Mouse (Mus musculus) liver, embryonic 12.5 days (tissue): Measurements from ENCODE around the gene 2310046K23Rik. TPM values are rescaled to one million over a fixed set of nuclear protein-coding genes. Genes with fewer than 3 reads are reported as not detected.

Experiments
- ATAC-seq: fragments of 200-750 bp; cut with Nextera tagmentation; 2 replicates; pipeline ENCODE4 v1.8.0; 2017; ENCODE audit warnings: moderate number of reproducible peaks, mild to moderate bottlenecking, moderate library complexity
- H3K27ac ChIP-seq: fragments of 300-500 bp; sonication (generic); 2 replicates; pipeline ENCODE4 v1.5.1; 2016; ENCODE audit warnings: mild to moderate bottlenecking
- H3K27me3 ChIP-seq: fragments of 300-500 bp; sonication (generic); replicated peaks from 2 replicates; pipeline ENCODE4 v1.6.1; 2016; ENCODE audit warnings: mild to moderate bottlenecking, moderate library complexity
- H3K36me3 ChIP-seq: fragments of 300-500 bp; sonication (generic); 2 replicates; pipeline ENCODE4 v1.6.1; 2016; ENCODE audit warnings: mild to moderate bottlenecking, moderate library complexity
- H3K4me1 ChIP-seq: fragments of 300-500 bp; sonication (generic); 2 replicates; pipeline ENCODE4 v1.6.1; 2016
- H3K4me2 ChIP-seq: fragments of 300-500 bp; sonication (generic); 2 replicates; pipeline ENCODE4 v1.6.1; 2016; ENCODE audit warnings: mild to moderate bottlenecking, moderate library complexity
- H3K4me3 ChIP-seq: fragments of 300-500 bp; sonication (generic); 2 replicates; pipeline ENCODE4 v1.5.1; 2016; ENCODE audit warnings: mild to moderate bottlenecking, moderate library complexity
- H3K9ac ChIP-seq: fragments of 300-500 bp; sonication (generic); 2 replicates; pipeline ENCODE4 v1.6.1; 2016; ENCODE audit warnings: mild to moderate bottlenecking, moderate library complexity
- H3K9me3 ChIP-seq: fragments of 300-500 bp; sonication (generic); replicated peaks from 2 replicates; pipeline ENCODE4 v1.6.1; 2016; ENCODE audit warnings: mild to moderate bottlenecking, moderate library complexity
- WGBS: fragments of 180-500 bp; shearing (Covaris S2); methylation state at CpG from one replicate; pipeline ENCODE4 v1.1.7; 2016; ENCODE audit not compliant: insufficient replicate concordance; 5-methylcytosine and 5-hydroxymethylcytosine counted together
- polyA plus RNA-seq: library from polyadenylated mRNA; unstranded; fragments of >200 nt; fragmentation: Nextera tagmentation; extraction: Ambion mirVana; gene quantifications from 2 replicates; pipeline ENCODE4 v1.2.1, GENCODE M21; 2016

2310046K23Rik gene
- polyA plus RNA-seq = not detected in 2 replicates

DNA sequence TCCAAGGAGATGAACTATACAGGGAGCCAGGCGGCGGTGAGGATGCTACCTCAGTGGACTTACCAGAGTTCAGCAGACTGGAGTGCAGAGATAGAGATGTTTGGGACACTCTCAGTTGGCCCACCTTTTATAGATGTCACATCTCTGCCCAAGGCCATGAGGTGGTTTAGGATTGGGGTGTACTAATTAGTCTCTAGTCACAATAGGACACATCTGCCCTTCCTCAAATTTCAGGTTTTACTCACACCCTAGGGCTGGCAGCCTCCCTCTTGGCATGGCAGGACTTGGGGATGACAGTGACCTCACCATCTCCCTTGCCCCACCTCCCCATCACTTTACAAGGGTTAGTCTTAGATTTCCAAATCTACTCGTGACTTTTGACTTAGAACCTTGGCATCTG, at the start of gene 2310046K23Rik:
2310046K23Rik (minus strand) TSS at position 101 of the 400 bp plus-strand sequence.
- Histone ChIP-seq H3K4me2 (no peak within 1 kb of the TSS), H3K36me3 (no peaks in the 10 kb centered on the region), H3K27ac (no peak within 1 kb of the TSS), H3K27me3 (no peaks in the 10 kb centered on the region), H3K4me1 (no peaks in the 10 kb centered on the region), H3K9me3 (no peaks in the 10 kb centered on the region), H3K4me3 (no peak within 1 kb of the TSS), H3K9ac (no peak within 1 kb of the TSS)
- ATAC-seq = no peak
- 68% methylated on average over 3 of the region's 3 CpGs for whole genome bisulfite sequencing

DNA sequence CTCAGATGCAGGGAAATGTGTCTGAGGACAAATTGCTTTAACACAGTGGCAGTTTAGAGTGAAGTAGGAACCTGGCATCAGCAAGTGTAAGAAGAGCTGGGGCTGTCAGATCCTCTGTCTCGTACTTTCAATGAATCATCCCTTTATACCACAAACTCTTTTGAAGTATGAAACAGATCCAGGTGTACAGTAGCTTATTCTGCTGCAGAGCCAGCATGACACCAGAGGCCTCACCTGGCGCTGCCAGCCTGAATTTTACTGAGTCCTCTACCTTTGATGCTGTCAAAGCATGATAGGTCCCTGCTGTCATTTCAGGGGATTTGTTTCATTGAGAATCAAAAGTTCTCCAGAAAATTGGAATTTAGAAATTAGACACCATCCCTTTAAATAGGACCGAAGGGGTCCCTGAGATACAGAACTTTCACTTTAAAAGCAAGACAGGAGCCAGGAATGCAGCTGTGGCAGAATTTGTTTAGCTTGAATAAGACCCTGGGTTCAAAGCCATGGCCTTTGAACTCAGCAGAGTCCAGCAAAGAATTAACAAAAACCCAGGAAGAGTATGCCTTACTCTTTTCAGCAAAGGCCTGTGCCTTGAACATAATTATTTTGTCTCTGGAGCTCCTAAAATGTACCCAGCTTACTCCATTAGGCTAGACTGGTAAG, 49.0 kb upstream of the 2310046K23Rik start:
- H3K4me2 ChIP-seq = no peak overlapping the region
- no peak overlapping the region for H3K9ac ChIP-seq
- no peaks in the 10 kb centered on the region for H3K27me3 ChIP-seq
- H3K27ac ChIP-seq = no peak overlapping the region
- WGBS = 55% methylated on average over 3 of the region's 3 CpGs
- H3K36me3 ChIP-seq = no peaks in the 10 kb centered on the region
- H3K9me3 ChIP-seq = no peaks in the 10 kb centered on the region
- no peak for ATAC-seq
- 0 out of 2 replicates have a peak, but pooled peaks cover 3% of the 10 kb centered on the region for H3K4me1 ChIP-seq
- no peak overlapping the region for H3K4me3 ChIP-seq

DNA sequence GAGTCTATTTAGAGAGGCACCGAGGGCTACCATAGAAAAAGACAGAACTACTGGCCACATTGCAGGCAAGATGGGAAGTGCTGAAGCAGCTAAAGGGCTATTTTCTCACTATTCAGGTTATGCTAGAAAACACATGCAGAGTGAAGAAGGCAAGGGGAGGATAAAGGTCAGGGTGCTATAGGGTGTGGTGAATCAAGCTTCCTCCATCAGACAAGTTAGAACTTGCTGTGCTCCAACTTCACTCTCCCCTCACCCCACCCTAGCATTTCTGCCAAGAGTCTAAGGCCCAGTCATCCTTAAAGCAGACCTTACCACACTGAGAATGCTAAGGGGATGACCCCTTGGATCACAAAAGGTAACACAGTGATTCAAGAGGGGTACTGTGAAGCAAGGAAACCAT, 45.2 kb upstream of the 2310046K23Rik start:
- Histone ChIP-seq H3K27ac (no peak overlapping the region), H3K9ac (no peak overlapping the region), H3K36me3 (no peaks in the 10 kb centered on the region), H3K4me2 (no peak overlapping the region), H3K27me3 (no peaks in the 10 kb centered on the region), H3K4me3 (no peak overlapping the region), H3K4me1 (0 out of 2 replicates have a peak, but pooled peaks cover 3% of the 10 kb centered on the region), H3K9me3 (no peaks in the 10 kb centered on the region)
- no peak for ATAC-seq
- 79% methylated on average over 1 of the region's 1 CpGs for WGBS

DNA sequence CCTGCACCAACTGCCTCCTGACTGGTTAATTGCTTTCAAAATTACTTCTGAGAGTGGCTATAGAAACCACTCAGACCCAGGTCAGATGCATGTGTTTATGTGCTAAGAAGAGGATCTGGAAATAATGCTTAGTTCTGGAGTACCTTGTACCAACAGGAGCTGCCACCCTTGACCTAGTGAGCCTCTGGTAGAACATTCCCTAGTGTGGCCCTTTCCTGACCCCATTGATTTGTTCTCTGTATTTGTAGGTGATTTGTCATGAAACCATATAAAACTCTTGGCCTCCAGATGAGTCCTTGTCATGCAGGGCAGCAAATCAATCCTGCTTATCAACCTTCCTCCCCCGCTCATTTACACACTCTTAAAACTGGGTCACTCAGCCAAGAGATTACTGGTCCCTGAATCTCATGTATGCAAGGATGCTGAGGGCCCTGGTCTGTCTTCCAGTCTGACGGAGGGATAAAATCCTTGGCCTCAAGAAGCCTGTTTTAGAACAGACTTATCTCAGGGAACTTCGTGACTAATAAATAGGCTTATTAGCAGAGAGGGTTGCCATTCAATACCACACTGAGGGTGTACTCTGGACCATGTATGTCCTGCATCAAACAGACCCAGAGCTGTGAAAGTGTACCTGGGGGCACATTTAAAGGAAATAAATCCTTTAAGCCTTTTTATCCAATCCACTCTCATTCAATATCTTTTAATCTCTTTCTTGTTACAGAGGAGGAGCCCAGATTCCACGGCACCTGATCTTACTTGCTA, 44.5 kb upstream of the 2310046K23Rik start:
- no peak overlapping the region for H3K4me3 ChIP-seq
- H3K4me1 ChIP-seq = 0 out of 2 replicates have a peak, but pooled peaks cover 3% of the 10 kb centered on the region
- ATAC-seq = no peak
- 57% methylated on average over 4 of the region's 4 CpGs for WGBS
- no peaks in the 10 kb centered on the region for H3K27me3 ChIP-seq
- no peaks in the 10 kb centered on the region for H3K9me3 ChIP-seq
- no peaks in the 10 kb centered on the region for H3K36me3 ChIP-seq
- no peak overlapping the region for H3K27ac ChIP-seq
- no peak overlapping the region for H3K9ac ChIP-seq
- no peak overlapping the region for H3K4me2 ChIP-seq

DNA sequence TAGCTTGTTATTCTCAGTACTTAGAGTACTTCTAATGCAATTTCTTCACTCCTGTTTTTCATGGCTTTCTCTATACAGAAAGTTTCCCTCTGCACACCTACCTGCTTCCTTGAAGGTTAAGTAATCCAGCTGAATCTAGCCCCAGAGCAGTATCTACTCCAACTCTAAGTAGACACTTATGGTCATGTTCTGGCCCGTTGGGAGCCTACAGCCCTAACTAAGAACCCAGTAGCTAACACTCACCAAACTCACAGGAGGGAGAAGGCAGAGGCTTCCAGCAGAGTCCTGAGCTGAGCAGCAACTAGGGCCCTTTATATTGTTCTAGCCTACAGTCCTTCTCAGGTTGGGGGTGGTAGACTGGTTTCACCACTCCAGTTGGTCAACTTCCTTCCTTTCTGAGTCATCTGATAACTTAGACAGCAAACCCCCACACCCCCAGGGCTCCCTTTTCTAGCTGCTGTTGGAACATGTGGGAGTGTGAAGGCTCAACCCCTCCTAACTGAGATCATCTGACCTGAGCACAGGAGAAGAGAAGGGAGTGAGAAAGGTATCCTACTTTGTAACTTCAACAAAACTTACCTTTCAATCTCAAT, 39.2 kb upstream of the 2310046K23Rik start, which contains the start of gene Ivl:
Ivl (minus strand) TSS at position 287 of the 593 bp plus-strand sequence.
- Histone ChIP-seq H3K4me1 (no peaks in the 10 kb centered on the region), H3K9ac (no peak within 1 kb of the TSS), H3K36me3 (no peaks in the 10 kb centered on the region), H3K4me2 (no peak within 1 kb of the TSS), H3K4me3 (no peak within 1 kb of the TSS), H3K9me3 (no peaks in the 10 kb centered on the region), H3K27ac (no peak within 1 kb of the TSS), H3K27me3 (no peaks in the 10 kb centered on the region)
- ATAC-seq = no peak
- 24% methylated on average over 1 of the region's 1 CpGs for WGBS

DNA sequence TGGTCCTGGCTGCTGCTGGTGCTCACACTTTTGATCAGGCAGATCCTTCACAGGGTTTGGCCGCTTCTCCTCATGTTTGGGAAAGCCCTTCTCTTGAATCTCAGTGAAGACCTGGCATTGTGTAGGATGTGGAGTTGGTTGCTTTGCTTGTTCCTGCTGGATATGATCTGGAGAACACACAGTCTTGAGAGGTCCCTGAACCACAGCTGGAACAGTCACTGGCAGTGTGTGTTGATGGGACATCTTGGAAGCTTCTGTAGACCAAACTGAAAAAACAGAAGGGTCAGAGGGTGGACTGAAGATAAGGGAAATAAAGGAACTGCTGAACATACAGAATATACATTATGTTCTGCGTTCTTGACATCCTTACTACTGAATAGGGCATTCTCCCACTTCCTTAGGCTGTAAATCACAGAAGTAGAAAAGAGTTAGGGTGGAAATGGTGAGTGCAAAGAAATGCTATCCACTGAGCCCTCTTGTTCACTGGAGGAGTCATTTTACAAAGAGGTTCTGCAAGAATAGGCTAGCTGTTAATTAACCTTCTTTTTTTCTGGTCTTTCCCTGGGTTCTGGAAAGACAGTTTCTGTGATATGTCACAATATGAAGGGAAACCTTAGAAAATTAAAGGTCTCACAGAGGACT, 38.3 kb upstream of the 2310046K23Rik start:
- H3K27ac ChIP-seq = no peak overlapping the region
- ATAC-seq = no peak
- H3K4me3 ChIP-seq = no peak overlapping the region
- no peaks in the 10 kb centered on the region for H3K27me3 ChIP-seq
- H3K9me3 ChIP-seq = no peaks in the 10 kb centered on the region
- WGBS = 30% methylated on average over 2 of the region's 2 CpGs
- H3K4me2 ChIP-seq = no peak overlapping the region
- no peak overlapping the region for H3K9ac ChIP-seq
- no peaks in the 10 kb centered on the region for H3K4me1 ChIP-seq
- no peaks in the 10 kb centered on the region for H3K36me3 ChIP-seq

DNA sequence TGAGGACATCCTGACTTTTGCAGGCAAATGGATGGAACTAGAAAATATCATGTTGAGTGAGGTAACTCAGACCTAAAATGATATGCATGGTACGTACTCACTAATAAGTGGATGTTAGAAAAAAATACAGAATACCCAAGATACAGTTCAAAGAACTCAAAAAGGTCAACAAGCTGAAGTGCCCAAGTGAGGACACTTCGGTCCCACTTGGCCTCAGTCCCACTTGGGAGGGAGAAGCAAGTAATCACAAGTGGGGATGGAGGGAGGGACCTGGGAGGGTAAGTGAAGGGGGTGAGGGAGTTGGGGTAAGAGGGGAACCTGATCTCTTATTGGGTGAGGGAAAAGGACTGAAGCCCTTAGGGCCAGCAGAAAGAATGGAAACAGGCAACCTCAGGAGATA, 34.4 kb upstream of the 2310046K23Rik start:
- no peaks in the 10 kb centered on the region for H3K27me3 ChIP-seq
- H3K9me3 ChIP-seq = no peaks in the 10 kb centered on the region
- H3K27ac ChIP-seq = no peak overlapping the region
- no peaks in the 10 kb centered on the region for H3K36me3 ChIP-seq
- H3K4me2 ChIP-seq = no peak overlapping the region
- H3K4me3 ChIP-seq = no peak overlapping the region
- H3K4me1 ChIP-seq = no peaks in the 10 kb centered on the region
- no peak overlapping the region for H3K9ac ChIP-seq
- WGBS = 76% methylated on average over 2 of the region's 2 CpGs
- no peak for ATAC-seq

DNA sequence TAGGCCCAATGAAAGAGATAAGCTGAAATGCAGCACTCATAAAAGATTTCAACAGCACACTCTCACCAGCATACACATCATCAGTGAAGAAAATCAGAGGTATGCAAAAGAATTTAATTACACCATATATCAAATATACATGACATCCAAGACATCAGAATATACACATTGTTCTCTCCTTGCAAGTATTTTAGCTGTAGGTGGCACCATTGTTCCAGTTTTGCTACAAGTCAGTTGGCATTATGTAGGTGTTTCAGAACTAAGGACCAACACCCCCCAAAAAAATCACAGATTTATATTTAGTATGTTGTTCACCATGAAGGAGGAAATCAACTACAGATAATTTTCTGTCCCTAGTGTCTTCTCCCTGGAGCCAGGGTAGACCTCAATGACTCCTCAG, 31.1 kb upstream of the 2310046K23Rik start:
- no peak overlapping the region for H3K4me3 ChIP-seq
- H3K27me3 ChIP-seq = no peaks in the 10 kb centered on the region
- no peaks in the 10 kb centered on the region for H3K4me1 ChIP-seq
- H3K9me3 ChIP-seq = no peaks in the 10 kb centered on the region
- H3K36me3 ChIP-seq = no peaks in the 10 kb centered on the region
- no peak overlapping the region for H3K27ac ChIP-seq
- no peak overlapping the region for H3K9ac ChIP-seq
- H3K4me2 ChIP-seq = no peak overlapping the region
- ATAC-seq = no peak

DNA sequence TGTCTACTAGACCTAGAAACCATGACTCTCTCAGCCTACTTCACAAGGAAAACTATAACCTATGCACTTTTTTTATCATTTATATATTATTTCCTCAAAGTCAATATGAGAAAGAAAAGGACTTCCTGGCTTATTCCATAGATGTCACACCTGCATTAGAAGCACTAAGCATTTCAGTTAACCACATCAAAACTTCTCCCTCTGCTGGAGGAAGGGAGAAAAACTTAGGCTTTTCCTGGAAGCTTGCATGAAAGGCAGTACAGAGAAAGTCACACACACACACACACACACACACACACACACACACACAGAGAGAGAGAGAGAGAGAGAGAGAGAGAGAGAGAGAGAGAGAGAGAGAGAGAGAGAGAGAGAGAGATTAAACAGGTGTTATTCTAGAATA, 22.0 kb downstream of the 2310046K23Rik start:
- no peak overlapping the region for H3K9ac ChIP-seq
- no peaks in the 10 kb centered on the region for H3K4me1 ChIP-seq
- H3K36me3 ChIP-seq = no peaks in the 10 kb centered on the region
- no peak overlapping the region for H3K4me2 ChIP-seq
- ATAC-seq = no peak
- no peak overlapping the region for H3K4me3 ChIP-seq
- no peaks in the 10 kb centered on the region for H3K27me3 ChIP-seq
- no peak overlapping the region for H3K27ac ChIP-seq
- H3K9me3 ChIP-seq = no peaks in the 10 kb centered on the region

DNA sequence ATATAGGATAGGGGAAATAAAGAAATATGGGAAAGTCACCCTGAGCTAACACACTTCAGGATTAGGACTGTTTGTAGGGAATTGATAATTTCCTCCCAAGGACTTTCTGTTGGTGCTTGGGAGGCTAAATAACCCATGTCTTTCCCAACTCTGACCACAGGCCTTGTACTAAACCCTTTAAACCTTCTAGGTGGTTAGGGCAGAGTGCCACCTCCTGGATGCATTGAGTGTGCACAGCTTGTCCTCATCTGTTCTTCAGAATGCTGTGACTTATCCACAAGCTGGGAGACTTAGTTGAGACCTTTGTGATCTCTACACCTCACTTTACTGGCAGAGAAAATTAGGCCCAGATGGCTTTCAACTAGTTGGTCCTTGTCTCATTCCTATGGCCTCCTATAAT, 23.5 kb downstream of the 2310046K23Rik start:
- no peak overlapping the region for H3K4me2 ChIP-seq
- H3K4me3 ChIP-seq = no peak overlapping the region
- H3K27ac ChIP-seq = no peak overlapping the region
- H3K9ac ChIP-seq = no peak overlapping the region
- no peaks in the 10 kb centered on the region for H3K27me3 ChIP-seq
- no peaks in the 10 kb centered on the region for H3K9me3 ChIP-seq
- H3K36me3 ChIP-seq = no peaks in the 10 kb centered on the region
- H3K4me1 ChIP-seq = no peaks in the 10 kb centered on the region
- ATAC-seq = no peak

DNA sequence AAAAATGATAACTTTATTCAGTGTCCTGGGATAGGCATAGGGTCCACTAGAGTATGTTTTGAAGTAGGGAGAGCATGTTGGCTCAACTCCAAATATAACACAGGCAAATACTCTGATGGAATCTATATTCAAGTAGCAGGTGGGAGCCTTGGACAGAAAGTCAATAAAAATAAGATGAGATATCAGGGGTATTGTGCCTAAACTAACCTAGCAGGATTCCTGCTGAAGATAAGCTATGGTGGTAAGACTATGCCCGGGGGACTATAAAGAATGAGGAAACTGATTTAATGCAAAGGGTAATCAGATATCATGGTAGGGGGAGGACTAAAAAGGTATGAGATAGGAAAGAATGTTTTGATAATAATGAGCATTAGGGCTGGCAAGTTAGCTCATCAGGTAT, 26.1 kb downstream of the 2310046K23Rik start:
- no peaks in the 10 kb centered on the region for H3K36me3 ChIP-seq
- no peaks in the 10 kb centered on the region for H3K9me3 ChIP-seq
- no peak overlapping the region for H3K4me3 ChIP-seq
- H3K27me3 ChIP-seq = no peaks in the 10 kb centered on the region
- 80% methylated on average over 1 of the region's 1 CpGs for WGBS
- H3K4me1 ChIP-seq = no peaks in the 10 kb centered on the region
- no peak overlapping the region for H3K9ac ChIP-seq
- H3K27ac ChIP-seq = no peak overlapping the region
- no peak overlapping the region for H3K4me2 ChIP-seq
- no peak for ATAC-seq

DNA sequence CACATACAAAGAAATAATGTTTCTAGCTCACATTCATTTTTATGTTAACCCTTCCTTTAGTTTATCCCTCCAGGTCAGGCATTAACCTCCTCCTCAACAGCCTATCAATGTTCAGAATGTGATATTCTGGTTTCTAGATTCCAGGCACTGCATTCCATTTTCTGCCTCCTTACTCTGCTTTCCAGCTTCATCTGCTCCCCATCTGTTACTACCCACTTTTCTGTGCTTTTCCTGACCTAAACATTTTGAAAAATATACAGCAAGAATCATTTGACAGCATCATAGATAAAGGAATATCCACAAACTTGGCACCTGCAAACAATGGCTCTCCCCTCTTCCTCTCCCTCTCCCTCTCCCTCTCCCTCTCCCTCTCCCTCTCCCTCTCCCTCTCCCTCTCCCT, 30.8 kb downstream of the 2310046K23Rik start:
- no peak overlapping the region for H3K4me2 ChIP-seq
- no peaks in the 10 kb centered on the region for H3K4me1 ChIP-seq
- ATAC-seq = no peak

More for the DNA sequence above, 30.8 kb downstream of the 2310046K23Rik start:
- Histone ChIP-seq H3K27ac (no peak overlapping the region), H3K4me3 (no peak overlapping the region), H3K27me3 (no peaks in the 10 kb centered on the region), H3K9ac (no peak overlapping the region), H3K36me3 (no peaks in the 10 kb centered on the region), H3K9me3 (no peaks in the 10 kb centered on the region)
